Mouse (Mus musculus) layer of hippocampus, adult 9-11 months (tissue): ENCODE measurements at regions not wholly inside any gene's neighbourhood (a gene's known extent, or its start where the extent isn't known, plus 50 kb on each side); places are given as distances from the start of the nearest gene placed in this dataset.
A peak's percentile ranks its signal among the peaks of the same experiment; 100 is the strongest.

ENCODE experiments used
- DNase-seq: peaks from one replicate; pipeline ENCODE4 v3.0.0; 2022

- no peak for DNase-seq
Measured at GRCm38 (mm10) chr7:121589088-121589605, 117.9 kb downstream of the Usp31 start.

- DNase-seq: no peak
Measured at GRCm38 (mm10) chr7:121587713-121588112, 119.3 kb downstream of the Usp31 start.

GRCm38 (mm10) chr7:121585721-121586120 is 121.3 kb downstream of the Usp31 start:
- no peak for DNase-seq

GRCm38 (mm10) chr7:121579497-121579896 is 127.6 kb downstream of the Usp31 start:
- no peak for DNase-seq

- DNase-seq: no peak
Measured at GRCm38 (mm10) chr7:121572681-121573335, 134.2 kb downstream of the Usp31 start.

GRCm38 (mm10) chr7:121571741-121572140 is 135.3 kb downstream of the Usp31 start:
- DNase-seq: no peak

- no peak for DNase-seq
Measured at GRCm38 (mm10) chr7:121571292-121571691, 135.8 kb downstream of the Usp31 start.

- DNase-seq: no peak
Measured at GRCm38 (mm10) chr7:121569248-121569647, 137.8 kb downstream of the Usp31 start.

GRCm38 (mm10) chr7:121568064-121568463 is 139.0 kb downstream of the Usp31 start:
- no peak for DNase-seq

- peak; percentile 19 for DNase-seq
Measured at GRCm38 (mm10) chr7:121563526-121563925, 143.5 kb downstream of the Usp31 start.

GRCm38 (mm10) chr7:121555420-121555819 is 151.6 kb downstream of the Usp31 start:
- no peak for DNase-seq
